Mouse (Mus musculus) stomach, postnatal 0 days (tissue): ENCODE data around the gene 1810049J17Rik. TPM values are rescaled to one million over a fixed set of nuclear protein-coding genes. Genes with fewer than 3 reads are reported as not detected.

Experiments
- ATAC-seq: fragments of 200-750 bp; cut with Nextera tagmentation; 2 replicates; pipeline ENCODE4 v1.8.0; 2017; ENCODE audit not compliant: low FRiP score, low TSS enrichment
- DNase-seq: peaks from one replicate; pipeline ENCODE4 v3.0.0-alpha.2; 2016; ENCODE audit warnings: low spot score
- H3K27ac ChIP-seq: fragments of 300-500 bp; sonication (generic); replicated peaks from 2 replicates; pipeline ENCODE4 v1.5.1; 2014; ENCODE audit warnings: mild to moderate bottlenecking, control low read depth
- H3K27me3 ChIP-seq: fragments of 300-500 bp; sonication (generic); 2 replicates; pipeline ENCODE4 v1.6.1; 2014; ENCODE audit warnings: low read length; ENCODE audit not compliant: control insufficient read depth, insufficient read depth
- H3K36me3 ChIP-seq: fragments of 300-500 bp; sonication (generic); 2 replicates; pipeline ENCODE4 v1.6.1; 2014; ENCODE audit warnings: low read length, mixed read lengths; ENCODE audit not compliant: control insufficient read depth, insufficient read depth
- H3K4me1 ChIP-seq: fragments of 300-500 bp; sonication (generic); replicated peaks from 2 replicates; pipeline ENCODE4 v1.6.1; 2014; ENCODE audit warnings: antibody characterized with exemption; ENCODE audit not compliant: control insufficient read depth, insufficient read depth
- H3K4me2 ChIP-seq: fragments of 300-500 bp; sonication (generic); replicated peaks from 2 replicates; pipeline ENCODE4 v1.6.1; 2014; ENCODE audit warnings: low read depth, mild to moderate bottlenecking, control low read depth, moderate library complexity
- H3K4me3 ChIP-seq: fragments of 300-500 bp; sonication (generic); 2 replicates; pipeline ENCODE4 v1.5.1; 2014; ENCODE audit warnings: low read depth, low read length, control low read depth
- H3K9ac ChIP-seq: fragments of 300-500 bp; sonication (generic); 2 replicates; pipeline ENCODE4 v1.6.1; 2014; ENCODE audit warnings: mild to moderate bottlenecking, low read length, control low read depth, mixed read lengths
- H3K9me3 ChIP-seq: fragments of 300-500 bp; sonication (generic); 2 replicates; pipeline ENCODE4 v1.6.1; 2016; ENCODE audit warnings: low read length; ENCODE audit not compliant: control insufficient read depth
- CTCF ChIP-seq: IDR thresholded peaks from 2 replicates; pipeline ENCODE4 v1.5.1; 2016; ENCODE audit warnings: antibody characterized with exemption, low read depth, mild to moderate bottlenecking, moderate library complexity
- EP300 ChIP-seq: optimal IDR thresholded peaks from 2 replicates; pipeline ENCODE3; 2016; ENCODE audit warnings: antibody characterized with exemption
- WGBS: fragments of 180-500 bp; shearing (Covaris S2); extraction: QIAGEN DNeasy Blood & Tissue Kit; methylation state at CpG from one replicate; pipeline ENCODE4 v1.1.7; 2014; 5-methylcytosine and 5-hydroxymethylcytosine counted together
- polyA plus RNA-seq: library from polyadenylated mRNA; unstranded; fragments of >200 nt; fragmentation: Nextera tagmentation; extraction: Ambion mirVana; gene quantifications from 2 replicates; pipeline ENCODE4 v1.2.1, GENCODE M21; 2015

The 1810049J17Rik gene
- polyA plus RNA-seq, 1 experiment from 2014 or later, result 3.9 TPM

DNA sequence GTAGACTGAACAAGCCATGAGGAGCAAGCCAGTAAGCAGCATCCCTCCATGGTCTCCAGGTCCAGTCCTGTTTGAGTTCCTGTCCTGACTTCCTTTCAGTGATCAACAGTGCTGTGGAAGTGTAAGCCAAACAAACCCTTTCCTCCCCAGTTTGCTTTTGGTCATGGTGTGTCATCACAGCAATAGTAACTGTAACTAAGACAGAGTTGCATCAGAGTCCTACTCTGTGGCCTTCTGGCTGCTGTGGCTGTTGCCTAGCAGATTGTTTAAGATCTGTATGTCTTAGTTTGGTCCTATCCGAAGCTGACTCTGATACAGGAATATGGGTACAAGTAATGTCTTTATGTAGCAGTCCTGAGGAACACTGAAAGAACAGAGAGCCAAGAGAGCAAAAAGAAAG is 41.9 kb downstream of the 1810049J17Rik start:
- Histone ChIP-seq H3K4me2 (no peak overlapping the region), H3K9ac (no peak overlapping the region), H3K27me3 (no peaks in the 10 kb centered on the region), H3K27ac (no peak overlapping the region), H3K9me3 (no peaks in the 10 kb centered on the region), H3K4me3 (no peak overlapping the region), H3K4me1 (no peaks in the 10 kb centered on the region), H3K36me3 (no peaks in the 10 kb centered on the region)
- WGBS, result 90% methylated on average over 1 of the region's 1 CpGs
- ATAC-seq (no peak), DNase-seq (no peak)
- TF ChIP-seq CTCF (no peak), EP300 (no peak)

GRCm38 (mm10) chr15:12275091-12275623 is 46.5 kb downstream of the 1810049J17Rik start:
- H3K4me1 ChIP-seq, result no peaks in the 10 kb centered on the region
- WGBS, result 81% methylated on average over 4 of the region's 4 CpGs

GRCm38 (mm10) chr15:12274053-12274769 is 47.5 kb downstream of the 1810049J17Rik start:
- WGBS, result 60% methylated on average over 4 of the region's 4 CpGs
- Histone ChIP-seq H3K4me3 (no peak overlapping the region), H3K9ac (no peak overlapping the region), H3K4me2 (no peak overlapping the region), H3K36me3 (peaks cover 11% of the 10 kb centered on the region), H3K4me1 (no peaks in the 10 kb centered on the region), H3K27ac (no peak overlapping the region), H3K27me3 (no peaks in the 10 kb centered on the region), H3K9me3 (no peaks in the 10 kb centered on the region)
- DNase-seq (no peak), ATAC-seq (no peak)
- TF ChIP-seq CTCF (peak; percentile 57), EP300 (no peak)

More at GRCm38 (mm10) chr15:12275091-12275623, 46.5 kb downstream of the 1810049J17Rik start:
- Histone ChIP-seq H3K36me3 (peaks cover 4% of the 10 kb centered on the region; the same call in 1 of the 2 replicates), H3K9me3 (no peaks in the 10 kb centered on the region), H3K27me3 (no peaks in the 10 kb centered on the region), H3K9ac (no peak overlapping the region), H3K4me3 (no peak overlapping the region), H3K27ac (no peak overlapping the region), H3K4me2 (no peak overlapping the region)
- TF ChIP-seq EP300 (no peak), CTCF (no peak)
- ATAC-seq, result no peak
- no peak for DNase-seq

- H3K4me3 ChIP-seq, result no peak overlapping the region
- no peaks in the 10 kb centered on the region for H3K4me1 ChIP-seq
- TF ChIP-seq CTCF, result no peak
- DNase-seq, result no peak
- peak; percentile 22; the same call in 1 of the 2 replicates for ATAC-seq
- H3K4me2 ChIP-seq, result no peak overlapping the region
- no peak overlapping the region for H3K27ac ChIP-seq
- no peaks in the 10 kb centered on the region for H3K27me3 ChIP-seq
- 79% methylated on average over 12 of the region's 12 CpGs for WGBS
- H3K9ac ChIP-seq, result no peak overlapping the region
- no peaks in the 10 kb centered on the region for H3K9me3 ChIP-seq
- H3K36me3 ChIP-seq, result peaks cover 11% of the 10 kb centered on the region
These were observed 48.2 kb downstream of the 1810049J17Rik start for GRCm38 (mm10) chr15:12273325-12274052.

Other genes with a start within 250 kb of the 1810049J17Rik start
- 40.5 and 52.9 TPM in 2 replicates for gene Zfr, start 204.1 kb downstream of the 1810049J17Rik start, polyA plus RNA-seq
- gene Mtmr12, start 116.9 kb downstream of the 1810049J17Rik start, polyA plus RNA-seq, result 6.8 and 7.3 TPM in 2 replicates
- 70.7 and 73.9 TPM in 2 replicates for gene Golph3, start 449 bp downstream of the 1810049J17Rik start, polyA plus RNA-seq